Mouse (Mus musculus): ENCODE measurements around the gene Chst10.

DNA sequence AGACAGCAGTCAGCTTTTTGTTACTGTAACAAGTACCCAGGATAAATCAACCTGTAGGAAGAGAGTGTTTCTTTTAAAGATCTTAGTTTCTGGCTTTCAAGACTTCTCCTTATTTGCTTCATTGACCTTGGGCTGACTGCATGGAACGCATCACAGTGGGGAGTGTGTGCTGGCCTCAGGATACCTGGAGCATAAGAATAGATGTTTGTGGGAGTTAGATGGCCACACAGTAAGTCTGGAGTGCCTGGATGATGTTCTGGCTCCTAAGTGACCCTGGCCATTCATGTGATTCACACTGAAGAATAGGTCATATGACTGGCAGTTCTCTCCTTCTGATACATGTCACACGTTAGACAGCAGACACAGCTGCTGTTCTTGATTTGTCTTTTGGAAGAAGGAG is 6.0 kb upstream of the Chst10 start:
- TF ChIP-seq POLR2A (IDR thresholded peaks at IDR 0.05; ENCODE audit: borderline replicate concordance, insufficient read depth, low read length) (no peak), CTCF (IDR thresholded peaks at IDR 0.05; ENCODE audit: borderline replicate concordance, insufficient read depth, low read depth, low read length) (no peak)
